Mouse (Mus musculus) Patski (cell line): ENCODE data around the gene Prr36. TPM values are rescaled to one million over a fixed set of nuclear protein-coding genes. Genes with fewer than 3 reads are reported as not detected.
A peak's percentile ranks its signal among the peaks of the same experiment; 100 is the strongest.
"Not testable (repeated sequence)": the region's sequence is repeated elsewhere in the genome, so short reads cannot be mapped to it uniquely, and the experiment has no call there.

Experiments
- ATAC-seq: fragments of 100-300 bp; one replicate; pipeline ENCODE4 v1.8.0; 2021
- CTCF ChIA-PET: fragments of 350-600 bp; sonication (Branson Sonifier 250); formaldehyde crosslinking; loops from one replicate; lab custom pipeline; 2022; ENCODE audit warnings: inconsistent platforms; lab: Charles Lee
- POLR2A ChIA-PET: fragments of 350-600 bp; sonication (Branson Sonifier 250); formaldehyde crosslinking; loops from one replicate; lab custom pipeline; 2022; ENCODE audit warnings: antibody characterized with exemption, inconsistent platforms; lab: Charles Lee
- DNase-seq: peaks from one replicate; pipeline ENCODE4 v3.0.0-alpha.2; 2011; ENCODE audit warnings: low read depth, low spot score
- H3K27me3 ChIP-seq: fragments of 371-371 bp; one replicate; pipeline ENCODE4 v1.5.1; 2021
- CTCF ChIP-seq: fragments of 100-300 bp; IDR thresholded peaks from one replicate; pipeline ENCODE4 v1.5.1; 2021
- in situ Hi-C: fragments of 300-500 bp; cut with MboI; formaldehyde crosslinking; loops from 3 replicates; pipeline ENCODE4 v1.11.1; 2018; ENCODE audit warnings: low pct_unique_long_range_greater_than_20kb, mixed read lengths
- polyA plus RNA-seq: library from polyadenylated mRNA; unstranded; gene quantifications from one replicate; pipeline ENCODE4 v1.2.3, GENCODE M21; 2021

Prr36 gene
- polyA plus RNA-seq, result 0.12 TPM

DNA sequence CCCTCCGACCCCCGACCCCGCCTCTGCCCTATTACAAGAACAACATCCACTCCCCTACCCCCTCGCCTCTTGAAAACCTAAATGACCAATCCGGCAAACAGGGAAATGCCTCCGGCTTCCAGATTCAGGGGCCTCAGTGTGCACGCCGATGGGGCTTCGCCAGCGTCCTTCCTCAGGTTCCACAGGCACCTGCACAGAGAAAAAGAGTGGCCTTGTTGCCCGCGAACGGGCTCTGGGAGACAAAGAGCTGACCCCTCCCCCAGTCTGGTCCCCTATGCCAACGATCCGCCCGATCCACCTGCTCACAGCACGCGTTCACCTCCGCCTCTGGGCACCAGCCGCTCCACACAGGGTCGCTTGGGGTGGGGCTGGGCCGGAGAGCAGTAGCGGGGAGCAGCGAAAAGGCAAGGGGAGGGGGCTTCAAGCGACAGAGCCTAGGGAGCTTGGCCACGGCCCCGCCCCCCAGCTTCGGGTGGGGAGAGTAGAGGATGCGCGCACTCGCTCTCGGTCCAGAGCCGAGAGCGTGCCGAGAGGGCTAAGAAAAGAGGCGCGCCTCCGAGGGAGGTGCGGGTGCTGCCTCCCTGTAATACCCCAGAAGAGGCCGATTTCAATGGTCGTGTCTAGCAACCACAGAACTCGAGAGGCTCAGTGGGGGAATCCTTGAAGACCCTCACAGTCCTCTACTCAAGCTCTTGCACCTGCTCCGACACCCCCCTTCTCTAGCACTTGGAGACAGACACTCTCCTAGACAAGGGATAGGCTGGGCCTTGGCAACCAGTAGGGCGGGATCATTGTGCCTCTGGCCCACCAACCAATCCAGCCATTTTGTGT, at the start of gene Prr36:
Prr36 (minus strand) TSS at position 669 of the 831 bp plus-strand sequence.
- ChIA-PET POLR2A (no interaction called here), CTCF (interaction anchor here (2.6 kb wide), 1 partner anchor 10 kb away, joined by 7 read pairs; the partner anchor contains the start of gene Lrrc8e)
- peaks cover 7% of the 10 kb centered on the region for H3K27me3 ChIP-seq
- in situ Hi-C loops, result no loop called here
- ATAC-seq (no peak), DNase-seq (no peak)
- TF ChIP-seq CTCF, result no peak

DNA sequence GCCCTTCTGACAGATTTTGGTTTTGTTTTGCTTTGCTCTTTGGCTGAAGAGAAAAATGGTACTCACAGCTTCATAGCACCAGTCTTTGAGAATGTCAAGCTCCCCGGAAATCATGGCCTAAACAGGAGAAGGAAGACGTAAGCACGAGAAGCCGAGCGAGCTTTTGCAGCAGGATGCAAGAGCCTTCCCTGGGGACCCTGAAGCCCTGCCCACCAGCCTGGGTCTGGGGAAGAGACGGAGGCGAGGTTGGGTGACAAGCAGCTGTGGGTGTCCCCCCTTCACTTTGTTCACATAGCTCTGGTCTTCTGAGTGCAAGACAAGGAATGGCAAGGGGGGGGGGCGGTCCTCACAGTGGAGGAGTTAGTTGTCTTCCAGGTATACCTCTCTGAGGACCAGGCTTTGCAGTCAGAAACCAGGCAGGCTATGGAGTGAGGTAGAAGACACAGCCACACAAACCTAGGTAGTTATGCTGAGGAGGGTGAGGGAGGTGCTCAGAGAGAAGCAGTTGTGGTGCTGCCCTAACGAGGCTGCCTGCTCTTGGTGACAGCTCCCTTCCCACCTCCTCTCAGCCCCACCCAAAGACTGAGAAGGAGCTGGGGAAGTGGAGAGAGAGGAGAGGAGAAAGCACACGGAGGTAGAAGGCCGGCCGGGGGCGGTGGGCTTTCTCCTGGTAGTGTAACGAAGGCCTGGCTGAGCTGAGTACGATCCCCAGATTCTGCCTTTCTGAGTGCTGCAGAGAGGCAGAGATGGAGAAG, 48.1 kb upstream of the Prr36 start:
- in situ Hi-C loops, result no loop called here

DNA sequence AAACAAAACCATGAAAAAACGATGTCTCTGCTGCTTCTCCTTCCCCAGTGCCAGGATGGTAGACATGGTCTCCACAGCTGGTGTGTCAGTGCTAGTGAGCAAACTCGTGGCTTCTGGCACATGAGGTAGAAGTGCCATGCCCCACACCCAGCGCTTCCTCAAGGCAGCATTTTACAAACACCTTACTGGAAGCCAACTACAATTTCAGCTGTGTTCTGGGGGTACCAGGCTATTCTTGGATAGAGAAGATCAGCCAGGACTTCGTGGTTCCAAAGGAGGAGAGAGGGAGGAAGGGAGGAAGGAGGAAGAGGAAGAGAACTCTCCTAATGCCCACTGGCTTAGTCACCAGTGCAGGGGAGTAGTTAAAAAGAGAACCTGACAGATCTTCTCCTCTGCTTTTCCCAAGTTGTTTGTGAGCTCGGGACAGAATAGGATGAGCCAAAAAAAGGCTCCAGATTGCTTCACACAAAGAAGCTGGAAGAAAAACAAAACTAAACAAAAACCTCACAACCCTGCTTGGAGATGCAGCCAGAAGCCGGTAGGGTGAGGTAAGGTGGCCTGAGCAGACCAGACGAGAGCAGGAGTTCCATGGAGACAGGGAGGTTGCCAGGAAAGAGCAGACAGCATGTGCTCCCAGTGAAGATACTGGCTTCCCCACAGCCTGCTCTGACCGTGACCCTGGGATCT, 46.0 kb upstream of the Prr36 start:
- CTCF ChIA-PET, result interaction anchor here (0.8 to 2.4 kb wide), 2 partner anchors 11 to 13 kb away, joined by 3 to 10 read pairs; partner anchors contain the start of gene Snapc2
- no peak for ATAC-seq
- no peak for TF ChIP-seq CTCF
- H3K27me3 ChIP-seq, result no peaks in the 10 kb centered on the region
- no peak for DNase-seq
- POLR2A ChIA-PET, result interaction anchor here (0.6 kb wide), 1 partner anchor 12 kb away, joined by 3 read pairs; no protein-coding TSS in a partner anchor
- in situ Hi-C loops, result no loop called here

More for the DNA sequence above, 48.1 kb upstream of the Prr36 start:
- ChIA-PET POLR2A (no interaction called here), CTCF (interaction anchor here (0.7 to 1.5 kb wide), 4 partner anchors 11 to 100 kb away, joined by 3 to 5 read pairs (median 4); no protein-coding TSS in a partner anchor)
- no peak for DNase-seq
- H3K27me3 ChIP-seq, result no peaks in the 10 kb centered on the region
- ATAC-seq, result no peak
- TF ChIP-seq CTCF, result no peak

DNA sequence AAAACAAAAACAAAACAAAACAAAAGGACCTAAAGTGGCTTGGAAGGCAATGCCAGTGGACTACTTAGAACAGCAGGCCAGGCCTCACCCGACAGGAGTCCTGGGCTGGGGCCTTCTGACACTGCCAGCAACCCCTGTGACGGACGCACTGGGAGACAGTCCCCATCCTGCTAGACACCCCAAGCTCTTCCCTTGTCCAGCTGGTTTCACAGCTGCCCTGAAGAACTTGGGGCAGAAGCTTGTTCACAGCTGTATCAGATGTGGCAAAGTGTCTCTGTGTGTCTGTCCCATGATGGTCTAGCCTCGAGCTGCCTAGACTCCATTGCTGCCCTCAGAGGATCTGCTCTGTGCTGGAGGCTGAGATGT, 42.5 kb upstream of the Prr36 start:
- in situ Hi-C loops, result no loop called here
- ChIA-PET CTCF (interaction anchor here (1.8 to 4.1 kb wide), 3 partner anchors 13 to 62 kb away, joined by 4 to 17 read pairs (median 9); no protein-coding TSS in a partner anchor), POLR2A (no interaction called here)
- TF ChIP-seq CTCF, result no peak
- no peak for ATAC-seq
- DNase-seq, result no peak
- no peaks in the 10 kb centered on the region for H3K27me3 ChIP-seq

DNA sequence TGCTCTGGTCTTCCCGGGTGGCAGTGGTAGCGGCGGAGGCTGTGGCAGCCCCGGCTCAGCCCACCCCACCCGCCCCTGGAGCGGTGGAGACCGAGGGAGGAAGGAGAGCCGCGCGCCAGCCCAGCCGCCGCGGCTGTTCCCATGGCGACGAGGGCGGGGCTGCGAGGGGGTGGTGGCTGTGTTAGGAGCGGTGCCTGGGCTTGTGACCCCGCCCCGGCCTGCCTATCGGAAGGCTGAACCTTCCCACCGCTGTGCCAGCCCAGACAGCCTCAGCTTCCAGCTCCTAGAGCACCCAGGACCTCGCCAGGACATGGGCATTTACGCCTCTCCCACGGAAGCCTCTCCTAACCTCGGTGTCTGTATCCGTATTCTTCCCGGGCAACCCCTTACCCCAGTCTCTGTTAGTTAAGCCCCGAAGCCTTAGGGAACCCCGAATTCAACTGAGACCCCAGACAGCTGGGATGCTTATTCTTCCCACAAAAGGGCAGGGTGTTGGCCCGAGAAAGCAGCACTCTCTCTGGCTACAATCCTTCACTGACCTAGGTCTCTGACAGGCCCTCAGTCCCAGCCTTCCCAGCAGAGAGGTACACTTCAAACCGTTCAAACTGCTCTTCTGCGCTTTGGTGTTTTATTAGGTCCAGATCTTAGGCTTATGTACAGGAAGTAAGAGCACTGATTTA, 42.0 kb upstream of the Prr36 start, which contains the start of gene Ctxn1:
Ctxn1 (minus strand) TSS at position 150 of the 680 bp plus-strand sequence.
- CTCF ChIA-PET, result interaction anchor here (1.5 to 4.1 kb wide), 6 partner anchors 13 to 120 kb away, joined by 4 to 17 read pairs (median 6); no protein-coding TSS in a partner anchor
- H3K27me3 ChIP-seq, result no peaks in the 10 kb centered on the region
- DNase-seq (no peak), ATAC-seq (peak; percentile 88)
- POLR2A ChIA-PET, result interaction anchor here (1.3 kb wide), 1 partner anchor 66 kb away, joined by 3 read pairs; no protein-coding TSS in a partner anchor
- in situ Hi-C loops, result no loop called here
- no peak for TF ChIP-seq CTCF

DNA sequence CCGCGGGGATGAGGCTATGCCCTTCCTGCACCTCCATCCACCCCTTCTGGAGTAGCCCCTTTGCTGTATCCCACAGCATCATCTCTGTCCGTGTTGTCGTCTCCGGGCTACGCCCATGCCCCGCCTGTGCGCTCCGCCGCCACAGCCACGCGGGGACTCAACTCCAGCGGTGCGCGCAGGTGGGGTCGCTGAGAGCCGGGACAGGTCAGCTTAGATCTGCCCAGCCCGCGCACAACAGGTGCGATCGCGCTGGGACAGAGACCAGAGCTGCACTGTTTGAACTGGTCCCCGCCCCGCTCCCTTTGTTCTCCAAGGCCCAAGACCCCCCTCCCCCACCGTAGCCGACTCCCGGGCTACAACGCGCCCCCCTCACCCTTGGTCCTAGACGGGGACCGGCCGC, 41.4 kb upstream of the Prr36 start:
- POLR2A ChIA-PET, result interaction anchor here (1.1 to 1.3 kb wide), 2 partner anchors 17 to 65 kb away, joined by 3 read pairs; partner anchors contain the start of gene Timm44
- no peak for TF ChIP-seq CTCF
- ATAC-seq (peak; percentile 41), DNase-seq (no peak)
- no peaks in the 10 kb centered on the region for H3K27me3 ChIP-seq
- CTCF ChIA-PET, result interaction anchor here (0.9 to 4.1 kb wide), 9 partner anchors 14 to 119 kb away, joined by 3 to 17 read pairs (median 4); no protein-coding TSS in a partner anchor
- in situ Hi-C loops, result no loop called here

DNA sequence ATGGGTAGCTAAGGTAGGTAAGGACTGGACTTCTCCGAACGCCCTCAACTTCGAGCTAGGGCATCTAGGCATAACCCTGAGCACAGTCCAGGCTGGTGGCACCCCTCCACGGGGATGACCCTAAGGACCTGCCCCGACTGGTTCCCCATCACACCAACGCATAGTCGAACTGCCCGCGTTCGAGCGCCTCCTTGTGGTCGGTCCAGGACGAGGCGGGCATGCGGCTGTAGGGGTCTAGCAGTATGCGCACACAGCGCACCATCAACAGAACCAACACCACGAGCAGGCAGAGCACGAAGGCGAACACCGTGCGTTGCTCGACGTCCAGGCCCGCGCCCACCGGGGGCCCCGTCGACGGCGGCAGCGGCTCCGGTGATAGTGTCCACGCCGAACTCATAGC, 41.0 kb upstream of the Prr36 start:
- no peak for TF ChIP-seq CTCF
- ChIA-PET POLR2A (interaction anchor here (1.1 to 1.3 kb wide), 3 partner anchors 17 to 65 kb away, joined by 3 read pairs; partner anchors contain the start of gene Timm44), CTCF (interaction anchor here (0.9 to 4.1 kb wide), 10 partner anchors 14 to 119 kb away, joined by 3 to 17 read pairs (median 6); no protein-coding TSS in a partner anchor)
- in situ Hi-C loops, result no loop called here
- H3K27me3 ChIP-seq, result no peaks in the 10 kb centered on the region
- ATAC-seq (peak; percentile 69), DNase-seq (no peak)

DNA sequence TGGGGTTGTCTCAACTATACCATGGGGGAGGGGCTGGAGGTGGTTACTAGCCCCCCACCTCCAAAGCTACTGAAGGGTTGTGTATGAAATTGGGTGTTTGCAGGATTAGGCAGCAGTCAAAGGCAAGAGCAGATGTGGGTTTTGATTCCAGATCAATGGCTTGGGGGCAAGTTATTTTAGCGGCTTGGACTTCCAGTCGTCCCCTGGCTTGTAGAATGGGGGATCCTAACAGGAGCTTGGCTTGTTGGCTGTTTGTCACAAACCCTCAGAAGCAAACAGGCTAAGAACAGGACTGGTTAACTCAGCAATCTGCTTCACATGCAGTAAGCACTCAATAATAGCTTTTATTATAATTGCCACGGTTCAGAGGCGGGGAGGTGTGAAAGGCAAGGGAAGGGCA, 40.1 kb upstream of the Prr36 start:
- in situ Hi-C loops, result no loop called here
- DNase-seq (no peak), ATAC-seq (no peak)
- no peaks in the 10 kb centered on the region for H3K27me3 ChIP-seq
- TF ChIP-seq CTCF, result no peak
- ChIA-PET CTCF (interaction anchor here (1.0 to 4.1 kb wide), 11 partner anchors 13 to 118 kb away, joined by 3 to 17 read pairs (median 7); no protein-coding TSS in a partner anchor), POLR2A (interaction anchor here (1.1 kb wide), 2 partner anchors 18 kb away, joined by 3 read pairs; partner anchors contain the start of gene Timm44)

DNA sequence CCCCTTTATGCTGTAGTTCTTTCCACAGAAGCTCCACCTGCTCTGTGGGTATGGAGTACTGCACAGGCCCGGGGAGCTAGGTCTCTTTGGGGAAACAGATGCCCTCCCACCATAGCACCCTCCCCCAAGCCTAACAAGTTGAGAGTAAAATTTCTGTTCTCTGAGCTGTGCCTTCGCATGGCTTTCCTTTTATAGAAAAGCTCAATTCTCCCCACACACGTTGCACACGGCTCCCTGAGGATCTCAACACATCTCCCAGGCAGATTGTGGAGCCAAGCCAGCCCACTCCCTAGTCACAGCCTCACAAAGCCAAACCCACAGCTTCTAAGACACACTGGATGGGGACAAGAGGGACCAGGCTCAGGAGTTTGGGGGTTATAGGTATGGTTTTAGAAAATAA, 39.7 kb upstream of the Prr36 start:
- ATAC-seq (no peak), DNase-seq (no peak)
- H3K27me3 ChIP-seq, result no peaks in the 10 kb centered on the region
- CTCF ChIA-PET, result interaction anchor here (1.0 to 3.3 kb wide), 8 partner anchors 13 to 117 kb away, joined by 3 to 13 read pairs (median 7); no protein-coding TSS in a partner anchor
- POLR2A ChIA-PET, result interaction anchor here (1.1 to 1.2 kb wide), 2 partner anchors 17 to 65 kb away, joined by 3 read pairs; no protein-coding TSS in a partner anchor
- no peak for TF ChIP-seq CTCF
- in situ Hi-C loops, result no loop called here

DNA sequence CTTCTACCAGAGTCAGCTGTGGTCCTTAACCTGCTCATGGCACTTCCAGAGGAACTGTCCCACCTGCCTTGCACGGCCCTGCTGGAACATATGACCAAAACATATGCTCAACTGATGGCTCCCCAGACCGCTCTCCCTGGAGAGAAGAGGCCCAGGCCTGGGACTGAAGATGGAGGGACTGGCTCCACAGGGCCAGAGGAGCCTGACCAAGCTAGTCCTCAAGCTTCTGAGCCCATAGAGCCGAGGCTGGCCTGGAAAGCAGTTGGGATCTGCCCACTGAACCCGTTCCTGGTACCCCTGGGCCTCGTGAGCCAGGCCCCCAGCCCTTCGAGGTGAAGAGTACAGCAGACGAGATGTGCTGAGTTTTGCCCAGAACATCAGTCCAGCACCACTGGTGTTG, 38.2 kb upstream of the Prr36 start:
- in situ Hi-C loops, ATAC-seq, DNase-seq, H3K27me3 ChIP-seq, POLR2A ChIA-PET: not testable (repeated sequence)
- CTCF ChIA-PET, result interaction anchor here (0.8 to 1.5 kb wide), 3 partner anchors 13 to 114 kb away, joined by 3 to 5 read pairs (median 3); no protein-coding TSS in a partner anchor
